Mouse (Mus musculus): ENCODE measurements around the gene Poll.

DNA sequence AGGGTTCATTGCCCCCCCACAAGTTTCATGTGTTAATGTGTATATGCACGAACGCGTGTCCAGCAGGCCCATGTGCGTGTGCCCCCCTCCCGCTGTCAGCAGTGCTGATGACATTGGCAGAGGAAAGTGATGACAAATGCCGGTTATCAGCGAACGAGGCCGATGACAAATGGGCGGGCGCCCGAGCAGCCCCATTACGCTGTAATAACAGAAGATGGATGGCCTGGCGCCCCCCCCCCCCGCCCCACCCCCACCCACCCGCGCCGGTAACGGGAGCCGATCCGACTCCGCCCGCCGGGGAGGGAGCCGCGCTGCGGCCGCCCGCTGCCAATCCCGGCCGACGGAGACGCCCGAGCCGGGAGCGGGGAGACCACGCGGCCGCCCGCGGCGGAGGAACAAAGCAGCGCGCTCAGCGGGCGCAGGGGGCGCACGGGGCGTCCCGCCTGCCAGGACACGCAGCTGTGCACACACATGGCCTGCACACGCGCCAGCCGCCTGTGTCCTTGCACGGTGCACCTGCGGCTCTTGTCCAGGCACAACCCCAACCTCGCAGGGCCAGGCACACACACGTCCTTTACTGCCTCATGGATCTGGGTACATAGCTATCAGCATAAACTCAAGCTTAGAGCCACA is 18.8 kb downstream of the Poll start:
- TF ChIP-seq POLR2A (IDR thresholded peaks at IDR 0.05; ENCODE audit: insufficient read depth, low read length) (no peak), CTCF (IDR thresholded peaks at IDR 0.05; ENCODE audit: low read depth, low read length) (no peak)

Measured in ES-Bruce4 (cell line).